Mouse (Mus musculus) right cerebral cortex, adult 2 months (tissue): ENCODE data around the gene Kcnj10.

Source experiments
- DNase-seq, 2 experiments: peaks; one replicate each; pipeline ENCODE4 v3.0.0; 2021 to 2022; ENCODE audit warnings: low spot score in 2 of 2

Kcnj10 gene

GRCm38 (mm10) chr1:172340729-172341321, at the start of gene Kcnj10:
TSS of gene Kcnj10 (plus strand) at chr1:172341210.
- peak; percentile 61 to 75 for DNase-seq

- DNase-seq, result peak in 1 of 2 experiments; percentile 67
Measured at GRCm38 (mm10) chr1:172292880-172293279, 48.1 kb upstream of the Kcnj10 start.

DNA sequence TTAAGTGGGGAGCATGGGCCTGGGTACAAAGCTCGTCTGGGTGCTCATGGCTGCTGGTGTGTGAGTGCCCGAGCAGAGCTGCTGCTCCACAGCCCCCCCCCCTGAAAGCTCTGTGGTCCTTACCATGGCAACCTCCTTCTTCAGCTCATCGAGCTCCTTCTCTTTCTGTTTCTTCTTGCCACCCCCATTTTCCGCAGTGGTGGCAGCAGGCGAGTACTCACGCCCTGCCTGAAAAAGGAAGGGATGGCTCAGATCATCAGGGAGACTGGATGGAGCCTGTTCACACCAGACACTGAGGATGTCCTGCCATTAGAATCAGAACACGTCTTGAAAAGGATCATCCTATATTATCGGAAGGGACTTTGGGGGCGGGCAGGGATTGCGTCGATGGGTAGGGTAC, 47.6 kb upstream of the Kcnj10 start:
- peak in 1 of 2 experiments; percentile 61 for DNase-seq

- DNase-seq, result no peak
Measured at GRCm38 (mm10) chr1:172295751-172296197, 45.2 kb upstream of the Kcnj10 start.

DNA sequence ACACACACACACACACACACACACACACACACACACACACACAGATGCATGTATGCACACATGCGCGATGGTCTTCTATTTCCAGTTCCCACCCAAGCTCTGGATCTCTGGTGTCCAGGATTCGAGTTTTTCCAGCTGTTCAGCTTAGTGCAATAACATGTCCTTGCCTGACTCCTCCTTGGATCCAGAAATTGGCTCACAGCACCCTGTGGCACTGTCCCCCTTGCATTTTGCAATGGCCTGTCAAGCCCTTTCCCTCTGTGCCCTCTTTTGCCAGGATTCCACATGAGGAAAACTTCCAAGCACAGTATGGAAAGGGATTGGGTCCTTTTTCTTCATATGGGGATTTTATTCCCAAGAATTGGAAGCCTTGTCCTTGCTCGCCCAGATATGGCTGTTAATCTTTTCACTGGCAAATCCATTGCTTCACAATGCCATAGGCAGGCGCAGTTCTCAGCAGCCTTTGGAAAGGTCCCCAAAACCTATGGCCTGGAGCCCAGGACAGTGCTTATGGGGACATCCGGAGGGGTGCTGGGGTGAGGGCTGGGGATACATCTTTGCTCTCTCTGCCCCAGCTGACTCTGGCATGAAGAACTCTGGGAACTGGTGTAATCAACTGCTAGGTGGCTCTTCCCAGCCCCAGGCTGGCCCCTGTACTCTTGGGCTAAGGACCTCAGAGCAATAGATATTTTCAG, 44.0 kb upstream of the Kcnj10 start:
- DNase-seq, result no peak

DNA sequence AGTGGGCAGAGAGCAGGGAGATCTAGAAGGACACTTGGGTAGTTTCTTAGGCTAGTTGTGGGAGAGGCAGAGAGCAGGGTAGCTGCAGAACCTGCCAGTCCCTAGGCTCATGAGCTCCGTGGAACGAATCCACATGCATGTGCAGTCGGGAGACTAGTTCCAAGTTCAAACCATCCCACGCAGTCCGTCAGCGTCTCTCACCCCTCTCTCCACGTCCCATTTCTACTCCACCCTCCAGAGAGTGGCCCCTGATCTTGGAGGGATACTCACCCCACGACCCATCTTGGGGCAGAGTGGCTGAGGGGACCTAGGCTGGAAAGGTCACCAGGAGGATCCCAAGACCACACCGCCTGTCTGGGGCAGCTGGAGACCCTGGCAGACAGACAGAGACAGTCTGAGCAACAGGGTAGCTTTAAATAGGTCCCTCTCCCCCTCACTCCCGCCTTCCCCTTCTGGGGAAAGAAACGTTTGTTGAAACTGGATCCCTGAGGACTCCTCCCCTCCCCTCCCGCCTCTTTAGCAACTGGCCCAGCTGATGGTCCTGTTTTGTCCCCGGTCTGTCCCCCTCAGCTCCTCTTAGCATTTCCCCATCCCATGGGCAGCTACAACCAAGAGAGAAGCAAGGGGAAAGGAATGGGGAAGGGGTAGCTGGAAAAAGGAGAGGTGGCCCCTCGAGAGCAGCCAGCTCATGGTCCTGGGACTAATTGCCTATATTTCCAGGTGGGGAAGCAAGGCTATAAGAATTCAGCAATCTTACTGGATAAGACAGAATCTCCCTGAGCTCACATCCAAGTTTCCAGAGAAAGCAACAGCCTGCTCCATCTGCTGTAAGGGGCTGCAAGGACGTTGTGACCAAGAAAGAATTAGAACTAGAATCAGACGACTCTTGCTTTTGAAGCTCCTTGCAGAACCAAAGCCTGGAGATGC, 43.1 kb upstream of the Kcnj10 start, which contains the start of gene Atp1a2:
Gene Atp1a2 (minus strand): TSS at position 454 of the 927 bp plus-strand sequence.
- peak in 1 of 2 experiments; percentile 68 for DNase-seq

DNA sequence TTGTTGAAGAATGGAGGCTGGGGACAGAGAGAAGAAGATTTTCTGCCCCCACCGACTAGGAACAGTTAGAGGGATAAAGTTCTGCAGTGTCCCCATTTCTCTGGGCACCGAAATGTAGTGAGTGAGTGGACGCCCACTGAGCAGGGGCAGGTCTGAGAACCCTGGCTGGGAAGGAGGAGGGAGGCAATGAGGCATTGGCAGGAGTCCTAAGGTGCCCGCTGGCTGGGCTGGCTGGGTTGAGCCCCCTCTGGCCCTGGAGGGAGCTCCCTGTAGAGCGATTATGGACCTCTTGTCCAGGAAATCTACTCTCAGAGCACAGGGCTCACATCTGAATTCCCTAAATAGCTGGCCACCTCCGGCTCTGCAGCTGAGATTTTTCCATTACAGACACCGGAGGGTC, 41.5 kb upstream of the Kcnj10 start:
- DNase-seq, result no peak

DNA sequence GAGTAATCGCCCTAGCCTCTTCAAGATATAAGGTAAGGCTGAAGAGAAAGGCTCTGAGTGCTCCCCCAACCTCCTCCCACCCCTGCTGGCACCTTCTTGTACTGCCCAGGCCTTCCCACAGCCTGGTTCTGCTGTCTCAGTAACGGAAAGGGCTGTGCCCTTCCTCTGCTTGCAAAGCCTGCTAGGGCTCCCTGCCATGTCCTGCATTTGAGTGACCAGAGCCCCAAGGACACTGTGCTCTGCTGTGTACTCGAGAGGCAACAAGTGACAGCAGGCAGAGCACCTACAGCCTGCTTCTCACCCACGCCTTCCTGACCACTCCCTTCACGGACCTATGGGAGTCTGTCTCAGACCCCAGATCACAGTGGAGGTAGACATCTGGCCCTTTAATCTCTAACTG, 40.8 kb upstream of the Kcnj10 start:
- no peak for DNase-seq

- DNase-seq, result no peak
Measured at GRCm38 (mm10) chr1:172301180-172301579, 39.8 kb upstream of the Kcnj10 start.

DNA sequence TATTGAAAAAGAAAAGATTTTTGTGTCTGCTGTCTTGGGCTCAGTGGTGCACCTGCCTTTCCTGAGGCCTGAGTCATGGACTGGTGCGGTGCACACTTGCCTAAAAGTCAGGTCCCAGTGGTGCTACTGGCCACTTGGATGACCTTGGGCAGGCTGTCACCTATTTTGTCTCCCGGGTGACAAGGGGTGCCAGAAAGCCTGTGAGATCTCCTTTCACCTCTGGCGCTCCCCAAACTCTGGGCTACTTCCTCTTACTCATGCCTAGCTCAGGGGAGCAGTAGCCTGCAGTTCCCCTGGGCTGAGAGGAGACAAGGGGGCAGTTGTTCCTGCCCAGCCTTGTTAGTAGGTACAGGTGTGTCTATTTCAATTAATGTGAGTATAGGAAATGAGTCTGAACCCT, 38.7 kb upstream of the Kcnj10 start:
- DNase-seq, result no peak

DNA sequence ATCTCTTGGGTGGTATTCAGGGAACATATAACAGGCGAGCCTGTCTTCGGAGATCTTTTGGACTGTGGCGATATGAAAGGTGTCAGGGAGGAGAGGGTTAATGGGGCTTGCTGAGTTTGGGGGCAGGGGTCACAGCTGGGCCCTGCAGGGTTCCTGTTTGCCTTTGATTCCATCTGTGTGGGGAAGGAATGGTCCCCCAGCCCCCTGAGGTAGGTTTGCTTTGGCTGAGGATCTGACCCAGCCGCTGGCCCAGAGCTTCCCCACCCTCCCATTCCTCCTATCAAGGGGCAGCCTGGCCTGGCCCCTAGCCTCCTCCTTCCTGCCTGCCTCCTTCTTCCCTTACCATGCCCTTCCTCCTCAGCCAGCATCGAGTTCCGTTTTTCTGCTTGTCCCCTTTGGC, 38.2 kb upstream of the Kcnj10 start:
- DNase-seq, result no peak

DNA sequence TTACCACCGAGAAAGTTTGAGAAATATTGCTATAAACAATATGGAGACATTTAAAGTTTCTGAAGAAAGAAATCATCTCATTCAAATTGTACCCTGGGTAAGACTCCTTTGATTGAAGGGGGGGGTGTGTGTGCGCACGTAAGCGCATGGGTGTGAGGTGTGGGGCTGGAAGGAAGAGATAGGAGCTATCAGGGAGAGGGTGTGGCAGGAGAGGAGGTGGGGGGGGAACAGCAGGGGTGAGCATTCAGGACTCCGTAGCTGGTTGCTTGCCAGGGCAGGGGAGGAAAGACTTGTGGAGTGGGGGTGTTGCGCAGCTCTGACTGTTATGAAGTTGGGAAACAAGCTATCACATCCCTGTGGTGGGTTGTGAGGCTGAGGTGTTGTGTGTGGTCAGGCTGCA, 36.6 kb upstream of the Kcnj10 start:
- peak in 1 of 2 experiments; percentile 46 for DNase-seq

- no peak for DNase-seq
Measured at GRCm38 (mm10) chr1:172305153-172305552, 35.9 kb upstream of the Kcnj10 start.

DNA sequence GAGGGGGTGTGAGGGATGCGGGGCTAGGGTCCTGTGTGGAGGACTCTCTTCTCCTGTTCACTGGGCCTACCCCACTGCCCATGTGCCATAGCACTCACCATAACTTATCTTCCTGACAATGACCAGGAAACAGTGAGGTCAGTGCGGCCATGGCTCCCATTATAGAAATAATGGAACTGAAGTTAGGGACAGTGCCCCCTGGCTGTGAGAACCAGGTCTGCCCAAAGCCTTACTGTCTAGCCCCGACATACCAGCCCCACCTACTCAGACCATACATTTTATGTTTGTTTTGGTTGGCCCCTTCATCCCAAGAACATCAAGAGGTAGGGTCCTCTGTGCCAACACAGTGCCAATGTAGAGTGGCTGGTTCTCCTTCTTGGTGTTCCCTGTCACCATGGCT, 35.4 kb upstream of the Kcnj10 start:
- no peak for DNase-seq

DNA sequence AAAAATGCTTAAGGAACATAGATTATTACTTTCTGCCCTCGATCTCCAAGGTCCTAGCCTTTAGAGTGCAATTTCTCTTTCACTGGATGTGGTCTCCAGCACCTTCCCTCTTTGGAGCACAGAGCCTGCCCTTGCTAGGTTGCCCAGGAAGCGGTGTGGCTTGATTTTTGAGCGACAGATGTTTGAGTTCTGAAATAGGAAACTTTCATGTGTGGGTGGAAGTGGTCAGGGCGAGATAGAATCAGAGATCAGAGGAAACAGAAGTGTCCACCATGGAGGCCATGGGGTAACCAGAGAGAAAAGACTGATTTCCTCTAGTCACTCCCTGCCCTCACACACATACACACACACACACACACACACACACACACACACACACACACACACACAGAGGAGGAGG, 34.8 kb upstream of the Kcnj10 start:
- no peak for DNase-seq

DNA sequence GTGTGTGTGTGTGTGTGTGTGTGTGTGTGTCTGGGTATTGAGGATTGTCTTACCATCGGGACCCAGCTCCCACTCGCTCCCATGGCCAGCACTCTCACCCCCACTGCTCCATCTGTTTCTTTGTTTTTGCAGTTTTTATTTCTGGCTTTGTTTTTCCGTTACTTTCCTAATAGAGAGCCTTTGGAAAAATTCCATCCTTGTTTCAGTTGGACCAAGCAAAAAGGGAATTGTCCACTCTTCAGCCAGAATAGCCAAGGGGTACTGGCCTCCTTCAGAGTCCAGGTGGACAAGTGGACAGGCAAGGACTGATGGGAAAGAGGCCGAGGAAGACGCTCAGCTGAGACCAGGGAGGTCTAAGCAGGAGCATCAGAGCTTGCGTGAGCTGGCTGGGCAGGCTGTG, 34.1 kb upstream of the Kcnj10 start:
- no peak for DNase-seq

DNA sequence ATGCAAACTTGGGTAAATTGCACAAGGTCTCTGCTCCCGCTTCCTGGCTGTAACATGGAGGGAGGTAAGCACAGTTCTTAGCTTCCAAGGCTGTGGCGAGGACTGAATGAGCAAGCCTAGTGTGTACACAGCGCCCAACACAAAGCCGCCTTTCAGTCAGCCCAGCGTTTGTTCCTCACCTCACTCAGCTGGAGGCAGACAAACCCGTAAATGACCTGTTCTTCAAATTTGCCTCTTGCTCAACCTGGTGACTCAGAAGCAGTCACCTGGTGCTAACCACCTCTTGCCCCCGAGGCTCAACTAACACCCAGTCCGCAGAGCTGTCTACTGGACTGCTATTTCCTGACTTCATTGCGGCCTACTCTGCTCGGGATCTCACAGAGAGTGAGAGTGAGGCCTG, 33.1 kb upstream of the Kcnj10 start:
- DNase-seq, result no peak

- DNase-seq, result no peak
Measured at GRCm38 (mm10) chr1:172308409-172308808, 32.6 kb upstream of the Kcnj10 start.

DNA sequence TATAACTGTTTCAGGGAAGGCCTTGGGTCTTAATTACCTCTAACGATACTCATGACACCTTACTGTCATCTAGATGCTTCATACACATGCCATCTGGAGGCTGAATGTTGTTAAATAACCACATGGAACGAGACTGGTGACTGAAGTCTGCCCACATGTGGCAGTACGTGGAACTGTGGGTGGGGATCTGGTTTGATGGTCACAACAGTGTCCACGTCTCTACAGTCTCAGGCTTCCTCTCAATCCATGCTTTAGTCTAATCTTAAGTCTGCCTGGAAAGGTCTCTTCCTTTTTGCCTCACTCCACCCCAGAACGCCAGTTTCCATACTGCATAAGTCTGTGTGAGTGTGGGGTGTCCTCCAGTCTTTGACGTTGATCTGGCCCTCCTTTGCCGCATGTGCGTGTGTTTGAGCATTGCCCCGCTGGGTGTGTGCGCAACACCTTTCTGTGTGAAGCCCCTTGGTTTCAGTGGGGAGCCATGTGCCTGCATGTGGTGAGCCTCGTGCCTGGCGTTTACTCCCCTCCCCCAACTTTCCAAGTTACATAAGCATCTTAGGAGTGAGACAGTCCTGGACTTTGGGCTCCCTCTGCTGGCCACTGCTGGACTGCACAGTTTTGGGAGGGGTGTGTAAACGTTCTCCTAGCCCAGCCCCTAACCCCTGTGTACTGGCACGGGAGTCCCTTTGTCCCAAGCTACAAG, 31.2 kb upstream of the Kcnj10 start:
- peak; percentile 93 for DNase-seq

GRCm38 (mm10) chr1:172311248-172311906, 29.6 kb upstream of the Kcnj10 start:
- peak in 1 of 2 experiments; percentile 74 for DNase-seq
